Mouse (Mus musculus) limb, embryonic 14.5 days (tissue): Measurements from ENCODE around the gene Mrpl4. TPM values are rescaled to one million over a fixed set of nuclear protein-coding genes. Genes with fewer than 3 reads are reported as not detected.

Source experiments
- ATAC-seq: fragments of 200-750 bp; cut with Nextera tagmentation; 2 replicates; pipeline ENCODE4 v1.8.0; 2017; ENCODE audit warnings: low read depth, moderate number of reproducible peaks, moderate TSS enrichment; ENCODE audit not compliant: low FRiP score
- DNase-seq: peaks from one replicate; pipeline ENCODE4 v3.0.0-alpha.2; 2015; ENCODE audit warnings: low spot score
- H3K27ac ChIP-seq: fragments of 300-500 bp; sonication (generic); replicated peaks from 2 replicates; pipeline ENCODE4 v1.5.1; 2014; ENCODE audit warnings: low read depth, mild to moderate bottlenecking, low read length, moderate library complexity, mixed read lengths
- H3K27me3 ChIP-seq: fragments of 300-500 bp; sonication (generic); 2 replicates; pipeline ENCODE4 v1.6.1; 2014; ENCODE audit warnings: low read length, mixed read lengths; ENCODE audit not compliant: control insufficient read depth, insufficient read depth
- H3K36me3 ChIP-seq: fragments of 300-500 bp; sonication (generic); 2 replicates; pipeline ENCODE4 v1.6.1; 2014; ENCODE audit warnings: mild to moderate bottlenecking, low read length, moderate library complexity, mixed read lengths; ENCODE audit not compliant: control insufficient read depth, insufficient read depth
- H3K4me1 ChIP-seq: fragments of 300-500 bp; sonication (generic); 2 replicates; pipeline ENCODE4 v1.6.1; 2014; ENCODE audit warnings: antibody characterized with exemption, low read length, mixed read lengths; ENCODE audit not compliant: control insufficient read depth, insufficient read depth
- H3K4me2 ChIP-seq: fragments of 300-500 bp; sonication (generic); replicated peaks from 2 replicates; pipeline ENCODE4 v1.6.1; 2014; ENCODE audit warnings: low read depth, mild to moderate bottlenecking, low read length, moderate library complexity; ENCODE audit not compliant: severe bottlenecking
- H3K4me3 ChIP-seq: fragments of 300-500 bp; sonication (generic); replicated peaks from 2 replicates; pipeline ENCODE4 v1.5.1; 2014; ENCODE audit warnings: low read length
- H3K9ac ChIP-seq: fragments of 300-500 bp; sonication (generic); 2 replicates; pipeline ENCODE4 v1.6.1; 2014; ENCODE audit warnings: mild to moderate bottlenecking, low read depth, low read length, moderate library complexity; ENCODE audit not compliant: severe bottlenecking
- H3K9me3 ChIP-seq: fragments of 300-500 bp; sonication (generic); 2 replicates; pipeline ENCODE4 v1.6.1; 2016; ENCODE audit warnings: low read length; ENCODE audit not compliant: control insufficient read depth
- POLR2A ChIP-seq: fragments of 200-500 bp; IDR thresholded peaks from 2 replicates; pipeline ENCODE4 v1.8.0; 2012; ENCODE audit warnings: inconsistent platforms, mild to moderate bottlenecking, moderate library complexity, borderline replicate concordance; ENCODE audit not compliant: insufficient read depth, insufficient read length; ENCODE audit errors: extremely low read depth
- WGBS: fragments of 180-500 bp; shearing (Covaris S2); extraction: QIAGEN DNeasy Blood & Tissue Kit; methylation state at CpG from one replicate; pipeline ENCODE4 v1.1.7; 2014; 5-methylcytosine and 5-hydroxymethylcytosine counted together
- polyA plus RNA-seq, 2 experiments: library from polyadenylated mRNA; depleted of rRNA in 1 of 2; stranded (reverse) in 1 of 2; unstranded in 1 of 2; fragments of >200 nt; fragmentation: Nextera tagmentation in 1 of 2; extraction: Ambion mirVana in 1 of 2; gene quantifications; 2 replicates each; pipeline versions ENCODE4 v1.2.1 to v1.2.3; 2012 to 2014

The Mrpl4 gene
- polyA plus RNA-seq, 2 experiments = 89.0 to 115 TPM

GRCm38 (mm10) chr9:20973682-20974075 lies 28.9 kb upstream of the Mrpl4 start:
- Histone ChIP-seq H3K9ac (0 out of 2 replicates have a peak overlapping the region, but pooled peaks have one; percentile 21), H3K27me3 (no peaks in the 10 kb centered on the region), H3K9me3 (no peaks in the 10 kb centered on the region), H3K27ac (peak overlapping the region; percentile 95), H3K4me2 (peak overlapping the region; percentile 70), H3K36me3 (peaks cover 14% of the 10 kb centered on the region), H3K4me1 (peaks cover 45% of the 10 kb centered on the region), H3K4me3 (peak overlapping the region; percentile 28)
- 54% methylated on average over 5 of the region's 6 CpGs for WGBS
- no peak for TF ChIP-seq POLR2A
- no peak for ATAC-seq
- DNase-seq = no peak

- peak overlapping the region; percentile 93 for H3K9ac ChIP-seq
- ATAC-seq = no peak
- no peaks in the 10 kb centered on the region for H3K27me3 ChIP-seq
- WGBS = under 1% methylated on average over 42 of the region's 45 CpGs
- H3K4me2 ChIP-seq = peak overlapping the region; percentile 70
- no peaks in the 10 kb centered on the region for H3K9me3 ChIP-seq
- TF ChIP-seq POLR2A = no peak
- H3K4me3 ChIP-seq = peak overlapping the region; percentile 92
- peaks cover 1% of the 10 kb centered on the region; the same call in 1 of the 2 replicates for H3K36me3 ChIP-seq
- H3K4me1 ChIP-seq = peaks cover 45% of the 10 kb centered on the region
- peak; percentile 66 for DNase-seq
- peak overlapping the region; percentile 98 for H3K27ac ChIP-seq
Observed at GRCm38 (mm10) chr9:20975431-20976215, 26.9 kb upstream of the Mrpl4 start.

GRCm38 (mm10) chr9:20976216-20976960 lies 26.1 kb upstream of the Mrpl4 start, which contains the start of gene S1pr2:
S1pr2 (minus strand) TSS chr9:20976781.
- no peaks in the 10 kb centered on the region; the same call in 1 of the 2 replicates for H3K36me3 ChIP-seq
- TF ChIP-seq POLR2A = peak; percentile 18; the same call in 1 of the 2 replicates
- H3K4me2 ChIP-seq = peak within 1 kb of the TSS; percentile 70
- 9% methylated on average over 33 of the region's 47 CpGs for WGBS
- no peaks in the 10 kb centered on the region for H3K27me3 ChIP-seq
- peak; percentile 92 for DNase-seq
- peaks cover 41% of the 10 kb centered on the region for H3K4me1 ChIP-seq
- peak within 1 kb of the TSS; percentile 98 for H3K27ac ChIP-seq
- ATAC-seq = peak; percentile 80
- no peaks in the 10 kb centered on the region for H3K9me3 ChIP-seq
- H3K4me3 ChIP-seq = peak within 1 kb of the TSS; percentile 92
- peak within 1 kb of the TSS; percentile 93 for H3K9ac ChIP-seq

- DNase-seq (no peak), ATAC-seq (no peak)
- no peaks in the 10 kb centered on the region for H3K27me3 ChIP-seq
- H3K27ac ChIP-seq = peak overlapping the region; percentile 98
- peaks cover 35% of the 10 kb centered on the region for H3K4me1 ChIP-seq
- H3K4me3 ChIP-seq = peak overlapping the region; percentile 92
- H3K4me2 ChIP-seq = peak overlapping the region; percentile 70
- H3K9me3 ChIP-seq = no peaks in the 10 kb centered on the region
- H3K9ac ChIP-seq = peak overlapping the region; percentile 93
- TF ChIP-seq POLR2A = no peak
- 2% methylated on average over 4 of the region's 4 CpGs for WGBS
- no peaks in the 10 kb centered on the region; the same call in 1 of the 2 replicates for H3K36me3 ChIP-seq
Observed at GRCm38 (mm10) chr9:20976961-20977689, 25.4 kb upstream of the Mrpl4 start.
